Mouse (Mus musculus): ENCODE measurements at regions not wholly inside any gene's neighbourhood (a gene's known extent, or its start where the extent isn't known, plus 50 kb on each side); places are given as distances from the start of the nearest gene placed in this dataset.

- no peak for TF ChIP-seq GATA1 (IDR thresholded peaks at IDR 0.05; ENCODE audit: borderline replicate concordance, low read length)
- TF ChIP-seq FLI1 (IDR thresholded peaks at IDR 0.05; ENCODE audit: low read length): no peak
Observed at GRCm38 (mm10) chr1:76625831-76626230, 889.1 kb downstream of the Epha4 start.
